Mouse (Mus musculus) myocyte (in vitro differentiated cells): ENCODE measurements around the gene Fkbp15. TPM values are rescaled to one million over a fixed set of nuclear protein-coding genes. Genes with fewer than 3 reads are reported as not detected.

ENCODE experiments used
- H3K27me3 ChIP-seq: one replicate; pipeline ENCODE4 v1.6.1; 2011; ENCODE audit not compliant: control insufficient read depth, insufficient read depth, insufficient read length
- H3K36me3 ChIP-seq: one replicate; pipeline ENCODE4 v1.6.1; 2011; ENCODE audit not compliant: control insufficient read depth, insufficient read depth
- H3K4me2 ChIP-seq: one replicate; pipeline ENCODE4 v1.6.1; 2011; ENCODE audit warnings: low read depth, control low read depth
- H3K4me3 ChIP-seq: one replicate; pipeline ENCODE4 v1.5.1; 2011; ENCODE audit warnings: mild to moderate bottlenecking, control low read depth, moderate library complexity
- H3K79me2 ChIP-seq: one replicate; pipeline ENCODE4 v1.6.1; 2011; ENCODE audit not compliant: control insufficient read depth, insufficient read depth
- H3ac ChIP-seq: one replicate; pipeline ENCODE4 v1.6.1; 2011; ENCODE audit not compliant: control insufficient read depth, insufficient read length
- CEBPB ChIP-seq: IDR thresholded peaks from 2 replicates; pipeline ENCODE4 v1.6.1; 2011; ENCODE audit warnings: mild to moderate bottlenecking, moderate library complexity; ENCODE audit not compliant: poor library complexity, insufficient read depth, severe bottlenecking
- E2F4 ChIP-seq: IDR thresholded peaks from one replicate; pipeline ENCODE4 v1.6.1; 2011; ENCODE audit warnings: mild to moderate bottlenecking, control low read depth, moderate library complexity; ENCODE audit not compliant: insufficient read depth
- MAX ChIP-seq: IDR thresholded peaks from one replicate; pipeline ENCODE4 v1.6.1; 2011; ENCODE audit warnings: low read depth, mild to moderate bottlenecking, control low read depth
- MYOD1 ChIP-seq, 3 experiments: IDR thresholded peaks; one replicate each; pipeline ENCODE4 v1.6.1; 2011; ENCODE audit warnings: control low read depth in 2 of 3, low read depth in 2 of 3, mild to moderate bottlenecking in 2 of 3, moderate library complexity in 1 of 3; ENCODE audit not compliant: insufficient read length in 2 of 3, control insufficient read depth in 1 of 3
- MYOG ChIP-seq, 3 experiments: IDR thresholded peaks; one replicate each; pipeline ENCODE4 v1.6.1; 2011; ENCODE audit warnings: control low read depth in 2 of 3, low read depth in 2 of 3, mild to moderate bottlenecking in 2 of 3; ENCODE audit not compliant: insufficient read length in 2 of 3, control insufficient read depth in 1 of 3, insufficient read depth in 1 of 3
- POLR2A ChIP-seq: IDR thresholded peaks from one replicate; pipeline ENCODE4 v1.6.1; 2011; ENCODE audit warnings: low read depth, mild to moderate bottlenecking, control low read depth, moderate library complexity; ENCODE audit not compliant: insufficient read length
- POLR2AphosphoS2 ChIP-seq: IDR thresholded peaks from one replicate; pipeline ENCODE4 v1.6.1; 2011; ENCODE audit warnings: low read depth, control low read depth; ENCODE audit not compliant: insufficient read length
- REST ChIP-seq: IDR thresholded peaks from one replicate; pipeline ENCODE4 v1.6.1; 2011; ENCODE audit warnings: mild to moderate bottlenecking, control low read depth, moderate library complexity; ENCODE audit not compliant: insufficient read depth, insufficient read length
- SRF ChIP-seq: IDR thresholded peaks from one replicate; pipeline ENCODE4 v1.6.1; 2011; ENCODE audit warnings: low read depth; ENCODE audit not compliant: control insufficient read depth, insufficient read length
- TCF12 ChIP-seq: IDR thresholded peaks from one replicate; pipeline ENCODE4 v1.6.1; 2011; ENCODE audit warnings: mild to moderate bottlenecking, control low read depth; ENCODE audit not compliant: poor library complexity, insufficient read depth, severe bottlenecking
- TCF3 ChIP-seq: IDR thresholded peaks from one replicate; pipeline ENCODE4 v1.6.1; 2011; ENCODE audit warnings: low read depth, control low read depth; ENCODE audit not compliant: insufficient read length
- USF1 ChIP-seq: IDR thresholded peaks from one replicate; pipeline ENCODE4 v1.6.1; 2011; ENCODE audit warnings: low read depth, mild to moderate bottlenecking, control low read depth, moderate library complexity
- polyA plus RNA-seq: library from polyadenylated mRNA; unstranded; fragments of >200 nt; fragmentation: generic; extraction: Trizol; gene quantifications from one replicate; pipeline ENCODE4 v1.2.1, GENCODE M21; 2012; ENCODE audit warnings: missing spikeins

Gene Fkbp15
- polyA plus RNA-seq, 1 experiment = 18.4 TPM

DNA sequence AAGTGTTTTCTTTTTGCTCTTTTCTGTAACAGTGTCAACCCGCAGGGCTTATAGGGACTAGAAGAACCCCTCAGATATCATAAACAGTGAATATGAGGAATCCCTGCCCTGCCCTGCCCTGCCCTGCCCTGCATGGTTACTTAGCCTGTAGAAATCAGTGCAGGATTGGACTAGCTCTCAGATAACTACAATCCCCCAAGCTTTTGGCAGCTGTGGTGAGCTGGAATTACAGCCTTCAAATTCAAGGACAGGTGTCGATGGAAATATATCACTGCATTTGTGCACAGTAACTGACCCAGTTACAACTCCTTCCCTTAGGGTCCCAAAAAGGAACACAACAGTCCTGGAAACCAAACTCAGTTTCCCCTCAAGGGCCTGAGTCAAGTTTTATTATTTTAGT lies 60.3 kb downstream of the Fkbp15 start:
- Histone ChIP-seq H3K36me3 (peaks cover 8% of the 10 kb centered on the region), H3K4me2 (no peak overlapping the region), H3ac (no peak overlapping the region), H3K27me3 (no peaks in the 10 kb centered on the region), H3K79me2 (no peaks in the 10 kb centered on the region), H3K4me3 (no peak overlapping the region)
- peak in 1 of 3 experiments; percentile 28 for TF ChIP-seq MYOD1 (IDR thresholded peaks at IDR 0.05; ENCODE audit: control insufficient read depth in 1 of 3, insufficient read length in 2 of 3, low read depth in 2 of 3)
- TF ChIP-seq E2F4 = no peak
- TF ChIP-seq MYOG (IDR thresholded peaks at IDR 0.05; ENCODE audit: control insufficient read depth in 1 of 3, insufficient read depth in 1 of 3, insufficient read length in 2 of 3, low read depth in 2 of 3) = no peak

DNA sequence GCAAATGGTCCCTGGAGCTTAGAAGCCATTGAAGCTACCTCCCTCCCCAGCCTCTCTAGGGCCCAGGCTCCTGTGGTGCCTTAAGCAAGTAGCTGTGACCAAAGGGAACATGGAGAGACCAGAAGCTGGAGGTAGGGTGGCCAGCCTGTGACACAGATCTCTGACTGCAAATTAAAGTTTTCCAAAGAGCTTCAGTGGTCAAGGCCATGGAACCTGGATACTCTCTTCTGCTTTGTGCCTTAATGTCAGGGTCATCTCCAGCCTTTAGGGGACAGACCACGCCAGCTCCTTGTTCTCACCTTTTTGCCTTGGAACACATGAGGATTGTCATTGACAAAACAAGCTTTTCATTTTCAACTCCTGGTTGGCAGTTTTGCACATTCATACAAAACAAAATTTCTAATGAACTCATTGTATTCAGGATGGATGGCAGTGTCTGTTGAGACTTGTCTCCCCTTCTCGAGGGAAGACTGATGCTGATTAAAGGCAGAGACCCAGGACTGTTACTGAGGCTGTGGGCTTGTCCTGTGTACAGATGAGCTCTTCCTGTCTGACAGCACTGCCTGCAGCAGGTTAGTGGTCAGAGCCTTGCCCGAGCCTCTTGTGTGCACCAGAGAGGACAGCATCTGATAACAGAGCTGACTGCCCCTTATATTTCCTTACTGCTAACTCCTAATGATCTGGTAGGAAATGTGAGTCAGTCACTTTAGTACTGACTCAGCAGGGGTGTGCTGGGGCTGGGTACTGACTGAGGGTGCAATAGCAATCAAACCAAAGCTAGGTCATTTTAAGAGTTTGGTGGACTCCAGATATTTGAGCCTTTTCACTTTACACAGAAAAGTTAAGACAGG lies 62.8 kb downstream of the Fkbp15 start:
- H3K4me2 ChIP-seq = no peak overlapping the region
- no peaks in the 10 kb centered on the region for H3K27me3 ChIP-seq
- H3K4me3 ChIP-seq = no peak overlapping the region
- TF ChIP-seq TCF12 (no peak), SRF (no peak), CEBPB (no peak), MYOG (IDR thresholded peaks at IDR 0.05; ENCODE audit: control insufficient read depth in 1 of 3, insufficient read depth in 1 of 3, insufficient read length in 2 of 3, low read depth in 2 of 3) (no peak), USF1 (no peak), REST (no peak), MAX (no peak), MYOD1 (IDR thresholded peaks at IDR 0.05; ENCODE audit: control insufficient read depth in 1 of 3, insufficient read length in 2 of 3, low read depth in 2 of 3) (no peak), POLR2AphosphoS2 (no peak), POLR2A (no peak), E2F4 (no peak), TCF3 (no peak)
- no peak overlapping the region for H3ac ChIP-seq
- H3K36me3 ChIP-seq = no peaks in the 10 kb centered on the region
- no peaks in the 10 kb centered on the region for H3K79me2 ChIP-seq

DNA sequence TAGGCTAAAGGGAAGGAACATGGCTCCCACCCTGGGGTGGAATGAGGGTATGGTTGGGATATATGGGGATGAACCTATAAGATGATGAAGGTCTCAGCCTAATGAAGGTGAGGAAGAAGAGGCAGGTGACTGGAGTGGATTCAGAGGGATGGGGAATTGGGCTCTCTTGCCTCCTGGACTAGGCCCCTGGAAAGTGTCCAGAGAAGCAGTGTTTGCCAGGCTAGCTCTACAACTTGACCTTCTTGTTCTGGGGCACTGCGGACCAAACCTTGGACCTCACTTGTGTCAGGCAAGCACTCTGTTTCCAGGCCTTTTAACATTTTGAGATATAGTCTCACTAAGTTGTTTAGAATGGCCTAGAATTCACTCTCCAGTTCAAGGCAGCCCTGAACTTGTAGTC lies 65.6 kb downstream of the Fkbp15 start:
- H3K79me2 ChIP-seq = no peaks in the 10 kb centered on the region
- no peaks in the 10 kb centered on the region for H3K27me3 ChIP-seq
- no peak overlapping the region for H3K4me2 ChIP-seq
- no peaks in the 10 kb centered on the region for H3K36me3 ChIP-seq
- no peak overlapping the region for H3ac ChIP-seq
- TF ChIP-seq TCF12 = no peak
- no peak overlapping the region for H3K4me3 ChIP-seq

GRCm38 (mm10) chr4:62293219-62293861 lies 67.0 kb downstream of the Fkbp15 start:
- H3K79me2 ChIP-seq = no peaks in the 10 kb centered on the region
- no peak overlapping the region for H3ac ChIP-seq
- no peaks in the 10 kb centered on the region for H3K36me3 ChIP-seq
- TF ChIP-seq SRF = no peak
- no peak for TF ChIP-seq REST
- TF ChIP-seq MYOD1 (IDR thresholded peaks at IDR 0.05; ENCODE audit: control insufficient read depth in 1 of 3, insufficient read length in 2 of 3, low read depth in 2 of 3) = no peak
- TF ChIP-seq CEBPB = no peak
- TF ChIP-seq USF1 = no peak
- no peak for TF ChIP-seq MAX
- no peak for TF ChIP-seq POLR2AphosphoS2
- no peak for TF ChIP-seq TCF12
- H3K4me3 ChIP-seq = no peak overlapping the region
- no peak overlapping the region for H3K4me2 ChIP-seq
- H3K27me3 ChIP-seq = no peaks in the 10 kb centered on the region

GRCm38 (mm10) chr4:62292461-62293180 lies 67.7 kb downstream of the Fkbp15 start:
- Histone ChIP-seq H3K36me3 (no peaks in the 10 kb centered on the region), H3K4me2 (no peak overlapping the region), H3K79me2 (no peaks in the 10 kb centered on the region), H3K27me3 (no peaks in the 10 kb centered on the region), H3K4me3 (no peak overlapping the region), H3ac (no peak overlapping the region)
- no peak for TF ChIP-seq POLR2AphosphoS2
- TF ChIP-seq REST = no peak
- no peak for TF ChIP-seq POLR2A
- TF ChIP-seq USF1 = no peak
- TF ChIP-seq MAX = no peak
- TF ChIP-seq MYOG (IDR thresholded peaks at IDR 0.05; ENCODE audit: control insufficient read depth in 1 of 3, insufficient read depth in 1 of 3, insufficient read length in 2 of 3, low read depth in 2 of 3) = no peak
- TF ChIP-seq TCF3 = no peak
- TF ChIP-seq E2F4 = no peak
- TF ChIP-seq MYOD1 (IDR thresholded peaks at IDR 0.05; ENCODE audit: control insufficient read depth in 1 of 3, insufficient read length in 2 of 3, low read depth in 2 of 3) = no peak
- TF ChIP-seq SRF = no peak
- TF ChIP-seq TCF12 = no peak
- TF ChIP-seq CEBPB = no peak
